Mouse (Mus musculus): ENCODE results near the gene Atp1b3.
A peak's percentile ranks its signal among the peaks of the same experiment; 100 is the strongest.
"Not testable (repeated sequence)": the region's sequence is repeated elsewhere in the genome, so short reads cannot be mapped to it uniquely, and the experiment has no call there.

Atp1b3 gene

DNA sequence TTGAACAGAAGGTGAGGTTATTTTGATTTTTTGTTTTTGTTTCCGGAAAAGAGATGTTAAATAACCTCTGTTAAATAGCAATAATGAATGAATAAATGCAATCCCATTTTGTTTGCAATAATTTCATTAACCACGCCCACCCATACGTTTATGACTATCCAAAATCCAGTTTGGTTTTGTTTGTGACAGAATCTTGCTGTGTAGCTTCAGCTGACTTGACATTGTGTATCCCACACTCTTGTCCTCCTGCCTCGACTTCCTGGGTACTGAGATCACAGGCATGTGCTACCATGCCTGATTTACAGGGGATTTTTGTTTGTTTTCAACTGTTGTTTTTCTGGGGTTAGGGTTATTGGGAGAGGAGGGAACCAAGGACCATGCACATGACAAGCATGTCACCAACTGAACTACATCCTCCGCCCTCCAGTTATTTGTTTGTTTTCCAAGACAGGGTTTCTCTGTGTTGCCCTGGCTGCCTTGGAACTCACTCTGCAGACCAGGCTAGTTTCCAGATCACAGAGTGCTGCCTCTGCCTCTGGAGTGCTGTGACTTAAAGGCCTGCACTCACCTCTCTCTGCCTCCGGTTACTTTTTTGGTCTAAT, 1.1 kb upstream of the Atp1b3 start:
- DNase-seq (ENCODE audit: low read depth, low spot score), result no peak

DNA sequence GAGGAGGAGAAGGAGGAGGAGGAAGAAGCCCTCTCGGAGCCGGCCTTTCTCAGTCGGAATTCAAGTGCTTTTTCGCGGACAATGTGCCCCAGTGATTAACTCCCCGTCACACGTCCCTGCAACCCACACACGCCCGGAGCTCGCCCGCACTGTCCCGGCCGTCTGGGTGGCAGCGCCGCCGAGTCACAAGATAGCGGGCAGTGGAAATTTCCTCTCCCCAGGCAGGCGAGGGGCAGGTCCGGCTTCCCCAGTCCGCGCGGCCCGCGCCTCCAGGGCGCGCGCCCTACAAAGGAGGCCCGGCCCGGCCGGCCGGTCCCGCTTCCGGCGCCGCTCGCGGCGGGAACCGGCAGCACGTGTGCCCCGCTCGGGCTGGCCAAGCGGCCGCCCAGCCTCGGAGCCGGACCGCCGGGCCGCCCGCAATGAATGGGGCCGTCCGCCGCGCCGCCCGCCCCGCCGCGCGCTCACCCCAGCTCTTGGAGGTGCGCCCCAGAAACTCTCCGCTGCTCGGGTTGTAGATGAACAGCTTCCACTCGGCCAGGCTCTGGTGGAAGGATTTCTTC, 581 bp downstream of the Atp1b3 start:
- peak; percentile 31 for DNase-seq (ENCODE audit: low read depth, low spot score)

DNA sequence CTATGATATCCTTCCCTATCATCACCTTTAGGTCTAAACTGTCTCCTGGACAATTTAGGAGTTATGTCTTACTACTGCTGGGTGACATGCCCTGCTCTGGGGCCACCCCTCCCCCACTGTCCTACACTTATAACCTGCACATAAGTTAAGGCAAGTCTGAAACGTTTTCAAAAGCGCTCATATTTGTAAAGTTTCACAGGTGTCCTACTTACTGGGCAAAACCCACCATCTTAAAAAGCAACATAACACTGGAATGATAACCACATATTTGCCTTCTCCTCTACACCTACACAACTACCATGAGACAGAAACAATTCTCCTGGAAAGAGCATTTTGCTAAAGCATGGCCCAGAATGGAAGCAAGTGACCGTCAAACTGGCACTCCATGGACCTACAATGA, 4.2 kb downstream of the Atp1b3 start:
- DNase-seq (ENCODE audit: low read depth, low spot score), result no peak

DNA sequence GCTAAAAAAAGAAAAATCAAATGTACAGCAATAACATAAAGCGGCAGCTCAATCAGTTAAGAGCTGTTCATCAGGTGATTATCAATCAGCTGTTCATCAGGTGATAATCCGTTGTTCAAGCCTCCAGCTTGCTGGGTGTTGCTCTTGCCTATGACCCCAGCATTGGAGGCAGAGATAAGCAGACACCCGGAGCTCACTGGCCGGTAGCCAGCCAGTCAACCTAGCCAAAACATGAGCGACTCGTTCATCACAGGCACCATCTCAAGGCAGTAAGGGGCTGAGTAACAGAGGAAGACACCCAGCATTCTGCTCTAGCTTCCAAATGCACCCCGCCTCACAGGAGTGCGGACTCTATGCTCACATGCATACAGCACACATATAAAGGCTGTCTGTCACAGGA, 10.4 kb downstream of the Atp1b3 start:
- no peak for DNase-seq (ENCODE audit: low read depth, low spot score)

DNA sequence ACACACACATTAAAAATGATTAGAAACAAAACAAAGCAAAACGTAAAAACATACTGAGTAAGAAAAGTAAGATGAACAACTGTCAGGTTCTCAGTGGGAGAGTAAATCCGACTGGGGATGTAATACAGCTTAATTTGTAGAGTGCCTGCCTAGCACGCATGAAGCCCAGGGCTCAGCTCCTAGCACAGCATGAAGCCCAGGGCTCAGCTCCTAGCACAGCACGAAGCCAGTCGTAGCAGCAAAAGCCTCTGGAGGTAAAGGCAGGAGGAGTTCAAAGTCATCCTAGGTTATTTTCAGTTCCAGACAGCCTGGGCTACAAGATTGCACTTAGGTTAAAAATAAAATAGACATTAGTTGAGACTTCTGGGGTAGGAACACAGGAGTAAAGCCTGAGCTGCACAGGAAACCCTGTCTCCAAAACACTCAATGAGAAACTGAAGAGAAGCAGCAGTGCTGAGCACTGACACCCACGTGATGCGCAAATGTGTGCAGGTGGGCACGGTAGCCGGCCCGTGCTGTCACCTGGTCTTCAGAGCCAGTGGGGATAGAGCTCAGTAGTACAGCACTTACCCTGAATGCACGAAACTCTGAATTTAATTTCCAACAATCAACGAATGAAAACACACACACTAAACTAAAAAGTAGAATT, 11.0 kb downstream of the Atp1b3 start:
- no peak for DNase-seq (ENCODE audit: low read depth, low spot score)

DNA sequence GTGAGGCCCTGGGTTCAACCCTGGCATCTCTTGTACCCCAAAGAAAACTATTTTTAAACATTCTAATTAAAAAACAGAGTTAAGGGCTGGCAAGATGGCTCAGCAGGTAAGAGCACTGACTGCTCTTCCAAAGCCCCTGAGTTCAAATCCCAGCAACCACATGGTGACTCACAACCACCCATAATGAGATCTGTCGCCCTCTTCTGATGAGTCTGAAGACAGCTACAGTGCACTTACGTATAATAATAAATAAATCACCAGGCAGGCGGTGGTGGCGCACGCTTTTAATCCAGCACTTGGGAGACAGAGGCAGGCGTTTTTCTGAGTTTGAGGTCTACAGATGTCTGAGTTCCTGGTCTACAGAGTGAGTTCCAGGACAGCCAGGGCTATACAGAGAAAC, 12.5 kb downstream of the Atp1b3 start:
- DNase-seq (ENCODE audit: low read depth, low spot score), result not testable (repeated sequence)

DNA sequence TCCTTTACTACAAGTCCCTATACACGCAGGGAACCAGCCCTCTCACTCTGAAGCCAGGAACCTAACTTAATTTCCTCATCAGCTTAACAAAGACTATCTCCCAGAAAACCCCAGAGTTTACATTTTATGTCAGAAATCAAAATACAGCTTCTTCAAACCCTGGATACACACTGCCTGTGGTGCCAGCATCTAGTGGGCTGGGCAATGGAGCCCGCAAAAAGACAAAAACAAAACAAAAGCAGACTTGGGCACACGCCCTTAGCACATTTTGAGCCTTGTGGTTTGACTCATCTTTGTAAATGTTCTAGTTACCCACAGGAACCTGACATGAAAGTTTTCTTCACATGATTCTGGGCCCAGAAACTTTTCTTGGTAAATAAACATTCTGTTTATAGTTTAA, 13.8 kb downstream of the Atp1b3 start:
- no peak for DNase-seq (ENCODE audit: low read depth, low spot score)

DNA sequence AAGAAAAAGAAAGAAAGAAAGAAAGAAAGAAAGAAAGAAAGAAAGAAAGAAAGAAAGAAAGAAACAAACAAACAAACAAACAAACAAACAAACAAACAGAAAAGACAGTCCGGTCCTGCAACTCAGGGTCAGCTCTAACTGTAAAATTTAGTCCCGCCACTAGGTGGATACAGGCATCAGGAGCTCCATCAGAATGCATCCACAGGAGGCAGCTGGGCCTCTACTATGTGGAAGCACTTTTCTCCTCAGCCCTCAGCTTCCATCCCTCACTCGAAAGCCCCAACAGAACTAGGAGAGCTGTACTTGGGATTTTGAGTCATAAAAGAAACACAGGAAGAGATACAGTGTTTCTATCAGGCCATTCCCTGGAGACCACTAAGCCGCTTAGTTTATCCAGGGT, 14.2 kb downstream of the Atp1b3 start:
- DNase-seq (ENCODE audit: low read depth, low spot score), result peak; percentile 77

DNA sequence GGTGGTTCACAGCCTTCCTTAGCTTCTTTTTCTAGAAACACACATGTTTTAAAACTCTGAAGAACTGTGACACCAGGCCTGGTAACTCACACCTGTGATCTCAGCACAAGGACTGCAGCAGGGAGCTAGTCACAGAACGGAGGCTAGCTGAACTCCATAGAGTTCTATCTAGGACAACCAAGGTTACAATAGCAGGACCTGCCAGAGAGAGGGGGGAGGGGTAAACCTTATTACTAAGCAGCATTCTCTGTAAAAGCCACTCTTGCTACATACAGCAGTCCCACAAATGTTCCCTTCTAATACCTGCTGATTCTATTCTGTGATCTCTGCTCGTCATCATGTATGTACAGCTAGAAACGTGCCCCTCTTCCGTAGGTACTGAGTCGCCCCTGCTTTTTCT, 15.4 kb downstream of the Atp1b3 start:
- peak; percentile 25 for DNase-seq (ENCODE audit: low read depth, low spot score)

DNA sequence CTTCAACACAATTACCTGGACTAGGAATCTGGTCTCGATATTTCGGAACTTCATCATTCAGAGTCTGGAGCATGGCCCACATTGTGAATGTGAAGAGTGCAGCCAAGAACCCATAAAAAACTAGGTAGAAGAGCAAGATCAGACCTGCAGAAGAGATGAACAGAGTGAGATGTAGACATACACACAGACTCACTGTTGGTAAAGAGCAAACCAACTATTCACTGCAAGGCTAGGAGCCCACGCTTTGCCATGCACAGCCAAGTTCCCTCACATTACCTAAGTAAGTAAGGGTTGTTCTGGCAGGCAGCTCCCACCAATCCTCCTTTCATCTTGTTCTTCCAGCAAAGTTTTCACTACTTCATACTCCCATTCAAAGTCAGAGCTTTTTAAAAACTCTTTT, 18.5 kb downstream of the Atp1b3 start:
- no peak for DNase-seq (ENCODE audit: low read depth, low spot score)

DNA sequence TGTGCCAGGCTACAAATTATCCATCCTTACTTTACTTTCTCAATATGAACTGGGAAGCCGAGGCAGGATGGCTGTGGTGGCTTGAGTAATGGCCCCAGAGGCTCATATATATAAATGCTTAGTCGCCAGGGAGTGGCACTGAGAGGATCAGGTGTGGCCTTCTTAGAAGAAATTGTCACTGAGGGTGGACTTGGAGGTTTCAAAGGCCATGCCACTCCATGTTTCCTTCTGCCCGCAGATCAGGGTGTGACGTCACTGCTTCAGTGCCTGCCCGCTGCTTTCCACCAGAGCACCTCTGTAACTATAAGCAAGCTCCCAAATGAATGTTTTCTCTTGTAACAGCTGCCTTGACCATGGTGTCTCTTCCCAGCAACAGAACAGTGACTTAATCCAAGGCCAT, 33.1 kb downstream of the Atp1b3 start:
- DNase-seq (ENCODE audit: low read depth, low spot score), result no peak

DNA sequence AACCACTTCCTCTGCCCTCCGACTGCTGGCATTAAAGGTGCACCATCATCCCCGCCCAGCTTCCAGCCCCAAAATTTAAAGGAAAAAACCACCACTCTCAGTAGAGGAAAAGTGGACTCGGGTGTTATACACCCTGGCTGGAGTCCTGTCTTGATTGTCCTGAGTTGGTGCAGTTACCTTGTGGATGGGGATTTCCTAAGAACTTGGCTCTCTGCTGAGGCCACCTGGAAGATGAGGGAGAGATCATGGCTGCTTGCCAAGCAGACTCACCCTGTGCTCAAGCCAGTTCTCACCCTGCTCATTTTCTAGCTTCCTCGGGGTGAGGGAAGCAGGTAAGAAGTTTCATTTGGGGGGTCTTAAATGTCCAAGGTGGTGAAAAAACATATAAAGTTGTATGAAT, 36.0 kb downstream of the Atp1b3 start:
- DNase-seq (ENCODE audit: low read depth, low spot score), result no peak

DNA sequence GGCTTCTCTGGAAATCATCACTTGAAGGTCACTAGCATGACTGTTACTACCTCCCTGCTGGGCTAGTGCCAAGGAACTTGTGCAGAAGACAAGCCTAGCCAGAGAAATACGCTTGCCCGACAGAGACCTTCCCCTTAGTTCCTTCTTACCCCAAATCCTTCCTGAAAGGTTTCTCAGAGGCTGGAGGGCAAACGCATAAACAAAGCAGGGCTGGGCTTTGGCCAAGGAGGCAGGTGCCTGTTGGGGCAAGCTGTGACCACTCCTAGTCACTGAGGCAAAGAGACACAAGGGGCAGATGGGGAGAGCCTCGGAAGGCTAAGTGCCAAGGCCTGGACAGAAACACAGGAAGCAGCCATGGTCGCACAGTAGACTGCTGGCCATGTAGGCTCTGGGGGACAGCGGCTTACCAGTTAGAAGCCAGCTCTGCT, 37.7 kb downstream of the Atp1b3 start:
- DNase-seq (ENCODE audit: low read depth, low spot score), result no peak

DNA sequence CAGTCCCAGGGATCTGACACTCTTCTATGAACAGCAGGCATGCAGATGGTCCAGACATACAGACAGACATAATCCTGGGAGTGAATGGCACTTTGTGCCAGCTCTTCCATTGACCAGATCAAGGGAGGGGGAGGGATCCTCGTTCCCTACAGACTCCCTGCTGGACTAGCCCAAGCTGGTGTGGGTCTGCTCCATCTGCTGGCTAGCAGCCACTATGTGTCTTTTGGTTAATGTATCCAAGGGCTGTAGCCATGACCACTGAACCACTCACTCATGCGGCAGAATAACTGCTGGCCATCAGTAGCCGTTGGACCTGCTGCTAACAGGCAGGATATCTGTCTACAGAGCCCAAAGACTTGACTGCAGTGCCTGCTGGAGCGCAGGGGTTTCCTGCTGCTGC, 39.7 kb downstream of the Atp1b3 start:
- no peak for DNase-seq (ENCODE audit: low read depth, low spot score)

DNA sequence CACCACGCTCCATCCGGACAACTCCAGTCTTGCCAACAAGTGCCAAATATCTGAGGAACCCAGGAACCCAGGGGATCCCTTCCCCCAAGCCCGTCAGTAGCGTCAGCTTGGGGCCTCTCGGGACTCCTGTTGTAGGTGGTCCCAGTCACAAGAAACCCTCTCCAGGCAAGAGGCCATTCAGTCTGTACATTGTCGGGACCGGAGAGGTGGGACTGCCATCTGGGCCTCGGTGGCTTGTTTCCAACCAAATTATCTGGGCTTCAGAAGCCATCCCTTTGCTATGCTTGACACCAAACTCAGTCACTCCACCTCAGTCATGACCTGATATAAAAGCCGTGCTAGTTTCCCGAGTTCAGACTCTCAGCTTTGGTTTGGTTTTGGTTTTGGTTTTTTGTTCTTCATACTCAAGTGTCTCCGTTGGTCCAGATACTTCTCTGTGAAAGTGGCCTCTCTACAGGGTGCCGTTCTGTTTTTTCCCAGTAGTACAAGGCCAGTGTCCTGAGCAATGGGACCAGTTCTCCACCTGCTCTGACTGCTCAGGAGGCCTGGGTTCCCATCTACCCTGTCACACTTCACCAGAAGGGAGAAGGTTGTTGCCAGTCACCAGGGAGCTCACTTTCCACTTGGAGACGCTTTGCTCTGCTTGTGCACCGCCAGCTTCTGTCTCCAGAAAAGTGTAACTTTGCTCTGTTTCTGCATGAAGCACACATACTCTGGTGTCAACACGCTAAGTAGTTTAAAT, 41.7 kb downstream of the Atp1b3 start:
- no peak for DNase-seq (ENCODE audit: low read depth, low spot score)

DNA sequence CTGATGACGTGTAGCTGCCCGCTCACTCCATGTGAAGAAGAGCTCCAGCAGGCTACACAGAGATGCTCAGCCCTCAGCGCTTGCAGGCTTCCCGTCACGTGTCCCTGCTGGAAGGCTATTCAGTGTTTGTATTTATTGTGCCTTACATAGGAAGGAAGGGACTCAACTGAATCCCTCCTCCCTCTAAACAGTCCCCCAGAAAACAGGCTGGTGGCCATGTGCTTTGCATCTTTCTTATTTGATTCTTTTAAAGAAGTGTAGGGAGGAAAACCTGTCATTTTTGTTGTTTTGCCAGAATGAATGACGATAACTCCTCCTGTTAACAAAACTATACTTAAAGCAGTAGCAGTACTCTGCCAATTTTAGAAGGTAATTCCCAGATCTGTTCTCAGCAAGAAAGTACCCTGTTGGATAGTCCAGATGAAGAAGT, 43.7 kb downstream of the Atp1b3 start:
- no peak for DNase-seq (ENCODE audit: low read depth, low spot score)

DNA sequence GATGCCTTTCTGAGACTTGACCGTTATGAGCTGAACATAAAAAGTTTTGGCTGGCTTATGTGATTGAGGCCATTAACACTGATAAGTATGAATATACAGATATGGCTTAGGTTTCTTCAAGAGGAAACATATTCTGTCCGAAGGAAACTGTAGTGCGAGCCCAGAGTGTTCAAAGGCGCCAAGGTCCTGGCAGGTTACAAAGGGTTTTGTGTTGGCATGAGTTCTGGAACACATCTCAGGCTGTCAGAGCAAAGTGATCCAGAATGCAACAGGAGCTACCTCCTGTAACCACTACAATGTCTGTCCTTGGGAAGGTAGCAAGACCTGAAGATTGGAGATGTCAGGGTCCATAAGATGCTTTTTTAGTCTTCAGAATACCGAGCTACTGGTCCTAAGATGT, 44.9 kb downstream of the Atp1b3 start:
- no peak for DNase-seq (ENCODE audit: low read depth, low spot score)

DNA sequence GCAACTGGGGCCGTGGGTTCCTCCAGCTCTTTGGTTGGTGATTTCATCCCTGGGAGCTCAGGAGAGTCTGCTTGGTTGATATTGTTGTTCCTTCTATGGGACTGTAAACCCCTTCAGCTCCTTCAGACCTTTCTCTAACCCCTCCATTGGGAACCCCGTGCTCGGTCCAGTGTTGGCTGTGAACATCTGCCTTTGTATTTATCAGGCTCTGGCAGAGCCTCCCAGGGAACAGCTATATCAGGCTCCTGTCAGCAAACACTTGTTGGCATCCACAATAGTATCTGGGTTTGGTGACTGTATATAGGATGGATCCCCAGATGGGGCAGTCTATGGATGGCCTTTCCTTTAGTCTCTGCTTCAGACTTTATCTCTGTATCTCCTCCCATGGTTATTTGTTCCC, 52.2 kb downstream of the Atp1b3 start:
- no peak for DNase-seq (ENCODE audit: low read depth, low spot score)

DNA sequence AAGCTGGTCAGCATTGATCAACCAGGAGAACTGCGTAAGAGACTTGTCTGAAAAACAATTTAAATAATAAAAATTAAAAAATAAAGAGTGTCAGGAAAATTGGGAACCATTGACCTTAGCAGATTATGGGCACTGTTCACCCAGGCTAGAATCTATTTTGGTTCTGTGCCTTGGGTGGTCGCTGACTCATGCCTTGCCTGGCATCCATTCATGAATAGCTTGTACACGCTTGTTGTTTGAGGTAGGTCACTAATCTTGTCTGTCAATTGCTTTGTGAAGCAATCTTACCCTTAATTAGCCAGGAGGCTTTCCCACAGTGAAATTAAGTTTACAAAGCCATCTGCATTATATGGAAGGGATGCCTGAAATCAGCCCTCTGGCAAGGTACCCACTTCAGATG, 55.4 kb downstream of the Atp1b3 start:
- no peak for DNase-seq (ENCODE audit: low read depth, low spot score)

DNA sequence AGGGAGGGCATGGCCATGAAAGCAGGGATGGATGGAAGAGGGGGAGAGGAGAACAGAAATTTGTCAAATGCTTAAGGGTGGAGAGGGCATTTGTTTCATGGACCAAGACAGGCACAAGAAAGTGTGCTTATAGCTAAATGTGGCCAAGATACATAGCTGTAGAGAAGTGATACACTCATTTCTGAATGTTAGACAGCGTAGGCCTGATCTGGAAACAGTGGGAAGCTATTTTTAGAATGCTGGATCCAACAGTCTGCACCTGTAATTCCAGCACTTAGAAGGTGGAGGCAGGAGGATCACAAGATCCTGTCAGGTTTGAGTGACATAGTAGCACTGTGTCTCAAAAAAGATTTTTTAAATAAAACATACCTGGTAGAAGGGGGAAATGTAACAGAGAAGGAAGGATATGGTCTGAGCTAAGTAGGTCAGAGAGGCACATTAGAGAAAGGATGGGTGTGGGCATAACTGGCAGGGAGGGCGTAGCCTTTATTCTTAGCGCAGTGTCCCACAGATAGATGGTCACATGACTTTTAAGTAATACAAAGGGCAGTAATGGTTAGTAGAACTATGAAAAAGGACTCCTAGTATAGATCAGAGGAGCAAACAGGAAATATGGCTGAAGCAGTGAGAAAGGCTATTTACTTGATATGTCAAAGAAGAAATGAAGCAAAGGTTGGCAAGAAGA, 64.8 kb downstream of the Atp1b3 start:
- DNase-seq (ENCODE audit: low read depth, low spot score), result no peak

DNA sequence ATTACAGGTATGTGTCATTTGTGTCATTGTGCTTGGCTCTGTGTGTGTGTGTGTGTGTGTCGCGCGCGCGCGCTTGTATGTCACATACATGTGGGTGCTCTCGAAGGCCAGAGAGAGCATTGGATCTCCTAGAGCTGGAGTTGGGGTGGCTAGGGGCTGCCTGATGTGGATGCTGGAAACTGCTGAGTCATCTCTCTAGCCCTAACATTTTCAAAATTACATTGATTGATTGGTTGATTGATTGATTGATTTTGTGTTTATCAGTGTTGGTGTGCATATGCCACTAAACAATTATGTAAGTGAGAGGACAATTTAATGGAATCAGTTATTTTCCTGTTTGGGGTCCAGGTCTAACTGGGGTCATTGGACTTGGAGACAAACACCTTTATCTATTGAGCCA, 72.1 kb downstream of the Atp1b3 start:
- no peak for DNase-seq (ENCODE audit: low read depth, low spot score)

DNA sequence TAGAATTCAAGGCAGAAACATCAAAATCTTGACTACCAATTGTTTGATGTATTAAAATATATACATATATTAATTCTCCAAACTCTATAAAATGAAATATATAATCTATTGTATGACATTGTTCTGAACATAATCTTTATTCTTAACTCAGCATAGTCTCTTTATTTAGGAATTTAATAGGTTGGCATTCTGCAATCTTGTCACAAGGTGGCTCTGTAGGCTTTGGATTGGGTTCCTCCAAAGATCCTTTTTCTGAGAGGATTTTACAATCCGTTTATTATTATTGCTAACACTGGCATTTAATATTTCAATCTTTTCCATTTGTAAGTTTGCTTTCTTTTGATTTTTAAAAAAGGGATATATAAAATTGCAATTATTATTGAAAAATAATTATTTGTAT, 79.3 kb downstream of the Atp1b3 start:
- DNase-seq (ENCODE audit: low read depth, low spot score), result no peak
